Mouse (Mus musculus): ENCODE measurements around the gene Hfe. TPM values are rescaled to one million over a fixed set of nuclear protein-coding genes. Genes with fewer than 3 reads are reported as not detected.
A peak's percentile ranks its signal among the peaks of the same experiment; 100 is the strongest.

The Hfe gene
- polyA plus RNA-seq, 2 experiments = 3.4 to 10.8 TPM

GRCm38 (mm10) chr13:23698996-23699395, 11.7 kb downstream of the Hfe start:
- H3K4me3 ChIP-seq (ENCODE audit: insufficient read depth in 1 of 2, low read depth in 2 of 2, low read length in 2 of 2) = no peak overlapping the region
- peak overlapping the region; percentile 100 for H3K27ac ChIP-seq
- WGBS (ENCODE audit: insufficient replicate concordance) = 67% methylated on average over 6 of the region's 6 CpGs

DNA sequence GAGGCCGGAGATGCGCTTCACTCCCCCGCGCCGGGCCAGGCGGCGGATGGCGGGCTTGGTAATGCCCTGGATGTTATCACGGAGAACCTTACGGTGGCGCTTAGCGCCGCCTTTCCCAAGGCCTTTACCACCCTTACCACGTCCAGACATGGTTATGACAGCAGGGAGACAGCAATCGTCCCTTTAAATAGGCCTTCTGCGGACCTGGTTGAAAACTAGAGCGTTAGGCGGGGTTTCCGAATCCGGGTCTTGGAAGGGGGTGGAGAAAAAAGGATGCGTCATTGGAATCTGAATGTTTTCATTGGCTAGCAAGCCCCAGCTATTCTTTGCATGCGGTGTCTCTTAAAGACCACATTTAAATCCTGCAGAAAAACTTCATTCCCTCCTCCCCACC, 12.4 kb downstream of the Hfe start, which contains the start of gene Hist1h4c:
Gene Hist1h4c, minus strand, starts transcription at position 155 of the 394 bp plus-strand sequence.
- Histone ChIP-seq H3K4me2 (ENCODE audit: low read depth) (peak within 1 kb of the TSS; percentile 69), H3K27ac (peak within 1 kb of the TSS; percentile 100), H3K27me3 (ENCODE audit: control insufficient read depth, insufficient read depth, low read length) (no peaks in the 10 kb centered on the region), H3K4me1 (replicated peaks; ENCODE audit: control insufficient read depth in 2 of 2, insufficient read depth in 2 of 2, low read length in 1 of 2) (peaks cover 26% of the 10 kb centered on the region in 2 experiments), H3K9ac (replicated peaks) (peak within 1 kb of the TSS; percentile 94), H3K4me3 (ENCODE audit: insufficient read depth in 1 of 2, low read depth in 2 of 2, low read length in 2 of 2) (peak within 1 kb of the TSS; percentile 55 to 64), H3K9me3 (ENCODE audit: control insufficient read depth, low read length) (no peaks in the 10 kb centered on the region), H3K36me3 (replicated peaks; ENCODE audit: control insufficient read depth, insufficient read depth, low read depth) (no peaks in the 10 kb centered on the region)
- ATAC-seq (ENCODE audit: insufficient read depth) (peak; percentile 89), DNase-seq (ENCODE audit: low read depth in 3 of 3, low spot score in 3 of 3) (peak; percentile 98 to 99 (median 98))
- WGBS (ENCODE audit: insufficient replicate concordance) = 0% methylated on average over 21 of the region's 22 CpGs
- peak; percentile 25; the same call in 1 of the 2 replicates for TF ChIP-seq CTCF (IDR thresholded peaks at IDR 0.05; ENCODE audit: low read depth)
- peak; percentile 91 for TF ChIP-seq EP300 (IDR thresholded peaks at IDR 0.05; ENCODE audit: low read depth)

More at GRCm38 (mm10) chr13:23698996-23699395, 11.7 kb downstream of the Hfe start:
- no peaks in the 10 kb centered on the region for H3K27me3 ChIP-seq (ENCODE audit: control insufficient read depth, insufficient read depth, low read length)
- H3K4me2 ChIP-seq (ENCODE audit: low read depth) = peak overlapping the region; percentile 69
- peaks cover 26% of the 10 kb centered on the region in 2 experiments for H3K4me1 ChIP-seq (replicated peaks; ENCODE audit: control insufficient read depth in 2 of 2, insufficient read depth in 2 of 2, low read length in 1 of 2)
- no peaks in the 10 kb centered on the region for H3K36me3 ChIP-seq (replicated peaks; ENCODE audit: control insufficient read depth, insufficient read depth, low read depth)
- peak overlapping the region; percentile 94 for H3K9ac ChIP-seq (replicated peaks)
- ATAC-seq (ENCODE audit: insufficient read depth) (no peak), DNase-seq (ENCODE audit: low read depth in 3 of 3, low spot score in 3 of 3) (no peak)
- no peak for TF ChIP-seq CTCF (IDR thresholded peaks at IDR 0.05; ENCODE audit: low read depth)
- TF ChIP-seq EP300 (IDR thresholded peaks at IDR 0.05; ENCODE audit: low read depth) = no peak
- H3K9me3 ChIP-seq (ENCODE audit: control insufficient read depth, low read length) = no peaks in the 10 kb centered on the region

DNA sequence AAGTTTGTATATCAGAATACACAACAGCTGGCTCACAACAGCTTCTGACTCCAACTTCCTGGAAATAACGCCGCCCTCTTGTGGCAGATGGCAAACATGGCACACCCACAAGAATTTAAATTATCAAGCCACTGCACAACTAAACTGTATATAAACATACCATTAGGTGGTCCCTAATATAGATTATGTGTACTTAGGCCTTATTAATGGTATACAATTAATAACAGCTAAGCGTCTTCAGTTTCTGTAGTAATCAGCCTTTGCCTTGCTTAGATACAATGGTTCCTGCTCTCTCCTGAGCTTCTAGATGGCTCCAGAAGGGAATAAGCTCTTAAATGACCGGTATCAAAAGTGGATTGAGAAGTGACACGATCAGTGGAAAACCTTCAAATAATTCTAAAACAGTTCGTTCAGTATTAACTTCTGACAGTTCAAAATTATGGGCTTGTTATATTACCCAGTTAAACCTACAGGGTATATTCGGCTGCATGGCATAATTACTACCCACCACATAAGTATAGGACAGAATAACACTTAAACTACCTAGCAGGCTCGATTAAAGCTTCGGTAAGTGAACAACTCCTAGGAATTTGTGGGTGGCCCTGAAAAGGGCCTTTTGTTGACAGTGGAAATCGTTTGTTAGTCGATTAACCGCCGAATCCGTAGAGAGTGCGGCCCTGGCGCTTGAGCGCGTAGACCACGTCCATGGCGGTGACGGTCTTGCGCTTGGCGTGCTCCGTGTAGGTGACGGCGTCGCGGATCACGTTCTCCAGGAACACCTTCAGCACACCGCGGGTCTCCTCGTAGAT, 13.0 kb downstream of the Hfe start:
- Histone ChIP-seq H3K36me3 (replicated peaks; ENCODE audit: control insufficient read depth, insufficient read depth, low read depth) (no peaks in the 10 kb centered on the region), H3K4me1 (replicated peaks; ENCODE audit: control insufficient read depth in 2 of 2, insufficient read depth in 2 of 2, low read length in 1 of 2) (peaks cover 26% of the 10 kb centered on the region in 2 experiments), H3K9me3 (ENCODE audit: control insufficient read depth, low read length) (no peaks in the 10 kb centered on the region), H3K4me2 (ENCODE audit: low read depth) (peak overlapping the region; percentile 69), H3K9ac (replicated peaks) (peak overlapping the region; percentile 94), H3K27me3 (ENCODE audit: control insufficient read depth, insufficient read depth, low read length) (no peaks in the 10 kb centered on the region), H3K27ac (peak overlapping the region; percentile 100), H3K4me3 (ENCODE audit: insufficient read depth in 1 of 2, low read depth in 2 of 2, low read length in 2 of 2) (peak overlapping the region; percentile 55 to 64)
- under 1% methylated on average over 24 of the region's 32 CpGs for WGBS (ENCODE audit: insufficient replicate concordance)
- peak; percentile 68 for ATAC-seq (ENCODE audit: insufficient read depth)
- peak; percentile 83 for TF ChIP-seq CTCF (IDR thresholded peaks at IDR 0.05; ENCODE audit: low read depth)
- peak; percentile 46 for TF ChIP-seq EP300 (IDR thresholded peaks at IDR 0.05; ENCODE audit: low read depth)
- peak; percentile 78 to 86 (median 84) for DNase-seq (ENCODE audit: low read depth in 3 of 3, low spot score in 3 of 3)

DNA sequence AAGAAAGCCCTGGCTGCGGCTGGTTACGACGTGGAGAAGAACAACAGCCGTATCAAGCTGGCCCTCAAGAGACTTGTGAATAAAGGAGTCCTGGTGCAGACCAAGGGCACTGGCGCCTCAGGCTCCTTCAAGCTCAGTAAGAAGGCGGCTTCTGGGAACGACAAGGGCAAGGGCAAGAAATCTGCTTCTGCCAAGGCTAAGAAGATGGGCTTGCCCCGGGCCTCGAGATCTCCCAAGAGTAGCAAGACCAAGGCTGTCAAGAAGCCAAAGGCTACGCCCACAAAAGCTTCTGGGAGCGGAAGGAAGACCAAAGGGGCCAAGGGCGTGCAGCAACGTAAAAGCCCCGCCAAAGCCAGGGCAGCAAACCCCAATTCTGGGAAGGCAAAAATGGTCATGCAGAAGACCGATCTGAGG, 14.6 kb downstream of the Hfe start:
- Histone ChIP-seq H3K4me3 (ENCODE audit: insufficient read depth in 1 of 2, low read depth in 2 of 2, low read length in 2 of 2) (peak overlapping the region; percentile 27 to 38), H3K9me3 (ENCODE audit: control insufficient read depth, low read length) (no peaks in the 10 kb centered on the region), H3K4me1 (replicated peaks; ENCODE audit: control insufficient read depth in 2 of 2, insufficient read depth in 2 of 2, low read length in 1 of 2) (peaks cover 25 to 26% of the 10 kb centered on the region in 2 experiments), H3K27ac (peak overlapping the region; percentile 100), H3K36me3 (replicated peaks; ENCODE audit: control insufficient read depth, insufficient read depth, low read depth) (no peaks in the 10 kb centered on the region), H3K4me2 (ENCODE audit: low read depth) (peak overlapping the region; percentile 69), H3K9ac (replicated peaks) (peak overlapping the region; percentile 94), H3K27me3 (ENCODE audit: control insufficient read depth, insufficient read depth, low read length) (no peaks in the 10 kb centered on the region)
- DNase-seq (ENCODE audit: low read depth in 3 of 3, low spot score in 3 of 3) = no peak
- no peak for ATAC-seq (ENCODE audit: insufficient read depth)
- 29% methylated on average over 15 of the region's 15 CpGs for WGBS (ENCODE audit: insufficient replicate concordance)
- no peak for TF ChIP-seq EP300 (IDR thresholded peaks at IDR 0.05; ENCODE audit: low read depth)
- no peak for TF ChIP-seq CTCF (IDR thresholded peaks at IDR 0.05; ENCODE audit: low read depth)

- no peak for DNase-seq (ENCODE audit: low read depth in 3 of 3, low spot score in 3 of 3)
- Histone ChIP-seq H3K4me2 (ENCODE audit: low read depth) (peak within 1 kb of the TSS; percentile 69), H3K9me3 (ENCODE audit: control insufficient read depth, low read length) (no peaks in the 10 kb centered on the region), H3K9ac (replicated peaks) (peak within 1 kb of the TSS; percentile 94), H3K27ac (peak within 1 kb of the TSS; percentile 100), H3K27me3 (ENCODE audit: control insufficient read depth, insufficient read depth, low read length) (no peaks in the 10 kb centered on the region), H3K36me3 (replicated peaks; ENCODE audit: control insufficient read depth, insufficient read depth, low read depth) (no peaks in the 10 kb centered on the region), H3K4me3 (ENCODE audit: insufficient read depth in 1 of 2, low read depth in 2 of 2, low read length in 2 of 2) (peak within 1 kb of the TSS; percentile 27 to 38), H3K4me1 (replicated peaks; ENCODE audit: control insufficient read depth in 2 of 2, insufficient read depth in 2 of 2, low read length in 1 of 2) (peaks cover 21% of the 10 kb centered on the region in 2 experiments)
- ATAC-seq (ENCODE audit: insufficient read depth) = no peak
- TF ChIP-seq CTCF (IDR thresholded peaks at IDR 0.05; ENCODE audit: low read depth) (no peak), EP300 (IDR thresholded peaks at IDR 0.05; ENCODE audit: low read depth) (no peak)
- 46% methylated on average over 13 of the region's 13 CpGs for WGBS (ENCODE audit: insufficient replicate concordance)
These were observed 15.1 kb downstream of the Hfe start, which contains the start of gene Hist1h1t for GRCm38 (mm10) chr13:23695514-23695913. Gene Hist1h1t (plus strand): TSS chr13:23695814.

Data from liver, embryonic 14.5 days (tissue).